Mouse (Mus musculus): ENCODE data around the gene Gramd1b. TPM values are rescaled to one million over a fixed set of nuclear protein-coding genes. Genes with fewer than 3 reads are reported as not detected.

Gene Gramd1b
- polyA plus RNA-seq, 1 experiment from 2014 or later: 3.0 TPM

DNA sequence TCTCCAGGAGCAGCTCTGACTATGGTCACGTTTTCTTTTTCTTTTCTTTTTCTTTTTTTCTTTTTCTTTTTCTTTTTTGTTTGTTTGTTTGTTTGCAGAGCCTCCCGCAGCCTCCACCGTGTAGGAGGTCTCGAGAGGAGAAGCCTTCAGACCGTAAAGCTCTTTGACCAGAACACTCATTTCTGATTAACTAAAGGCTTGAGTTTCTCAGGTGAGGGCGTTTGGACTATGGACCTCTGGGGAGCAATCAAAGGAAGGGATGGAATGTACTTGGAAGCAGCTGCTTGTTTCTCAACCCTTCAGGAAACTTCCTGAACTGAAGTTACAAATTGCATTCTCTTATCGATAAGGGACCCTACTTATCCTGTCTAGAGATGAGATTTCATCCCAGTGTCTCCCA, 64.4 kb downstream of the Gramd1b start:
- ATAC-seq (ENCODE audit: low FRiP score, low read depth): no peak
- Histone ChIP-seq H3K4me3 (no peak overlapping the region), H3K9me3 (no peaks in the 10 kb centered on the region), H3K27ac (no peak overlapping the region), H3K36me3 (no peaks in the 10 kb centered on the region), H3K27me3 (no peaks in the 10 kb centered on the region), H3K4me2 (replicated peaks) (no peak overlapping the region), H3K9ac (no peak overlapping the region), H3K4me1 (no peaks in the 10 kb centered on the region; the same call in none of the 2 replicates)
- WGBS: 40% methylated on average over 7 of the region's 7 CpGs

DNA sequence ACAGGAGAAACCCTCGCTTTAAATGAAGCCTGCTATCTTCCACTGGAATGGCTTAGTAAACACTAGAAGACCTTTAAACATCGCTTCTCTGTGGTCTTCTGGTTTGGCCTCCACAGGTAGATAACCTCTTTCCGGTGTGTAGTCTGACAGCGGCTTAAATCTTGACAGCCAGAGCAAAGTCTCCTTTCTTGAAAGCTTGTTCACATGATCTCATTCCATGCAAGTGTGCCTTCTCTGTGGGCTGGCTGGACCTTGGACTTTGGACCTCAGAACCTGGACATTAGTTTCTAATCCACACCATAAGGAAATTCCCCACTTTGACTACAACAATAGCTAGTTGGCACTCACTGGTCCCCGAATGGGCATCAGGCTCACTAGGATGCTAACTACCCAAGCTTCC, 65.6 kb downstream of the Gramd1b start:
- Histone ChIP-seq H3K4me1 (no peaks in the 10 kb centered on the region; the same call in none of the 2 replicates), H3K9me3 (no peaks in the 10 kb centered on the region), H3K36me3 (no peaks in the 10 kb centered on the region), H3K27me3 (no peaks in the 10 kb centered on the region), H3K4me2 (replicated peaks) (no peak overlapping the region), H3K4me3 (no peak overlapping the region), H3K9ac (no peak overlapping the region), H3K27ac (no peak overlapping the region)
- no peak for ATAC-seq (ENCODE audit: low FRiP score, low read depth)
- whole genome bisulfite sequencing: 92% methylated on average over 5 of the region's 5 CpGs

DNA sequence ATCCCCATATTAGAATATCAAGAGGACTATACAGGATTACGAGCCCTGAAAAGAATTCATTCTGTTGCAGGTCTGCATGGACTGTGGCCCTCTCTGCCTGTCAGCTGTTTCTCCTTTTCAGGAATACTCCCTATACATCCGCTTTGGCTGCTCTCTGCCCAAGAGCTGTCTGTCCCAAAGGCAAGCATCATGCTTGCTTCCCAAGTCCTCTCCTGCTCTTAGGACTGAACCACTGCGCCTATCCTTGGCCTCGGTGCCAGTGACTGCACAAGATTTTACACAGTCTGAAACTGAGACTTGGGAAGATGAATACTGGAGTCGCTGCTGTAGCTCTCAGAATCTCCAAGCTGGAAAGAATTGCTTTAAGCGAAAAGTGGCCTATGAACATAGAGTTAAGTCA, 68.8 kb downstream of the Gramd1b start:
- no peak for ATAC-seq (ENCODE audit: low FRiP score, low read depth)
- Histone ChIP-seq H3K4me2 (replicated peaks) (no peak overlapping the region), H3K4me1 (no peaks in the 10 kb centered on the region; the same call in none of the 2 replicates), H3K36me3 (no peaks in the 10 kb centered on the region), H3K27ac (no peak overlapping the region), H3K9ac (no peak overlapping the region), H3K4me3 (no peak overlapping the region), H3K27me3 (0 out of 2 replicates have a peak, but pooled peaks cover 3% of the 10 kb centered on the region), H3K9me3 (no peaks in the 10 kb centered on the region)
- 79% methylated on average over 6 of the region's 6 CpGs for WGBS

DNA sequence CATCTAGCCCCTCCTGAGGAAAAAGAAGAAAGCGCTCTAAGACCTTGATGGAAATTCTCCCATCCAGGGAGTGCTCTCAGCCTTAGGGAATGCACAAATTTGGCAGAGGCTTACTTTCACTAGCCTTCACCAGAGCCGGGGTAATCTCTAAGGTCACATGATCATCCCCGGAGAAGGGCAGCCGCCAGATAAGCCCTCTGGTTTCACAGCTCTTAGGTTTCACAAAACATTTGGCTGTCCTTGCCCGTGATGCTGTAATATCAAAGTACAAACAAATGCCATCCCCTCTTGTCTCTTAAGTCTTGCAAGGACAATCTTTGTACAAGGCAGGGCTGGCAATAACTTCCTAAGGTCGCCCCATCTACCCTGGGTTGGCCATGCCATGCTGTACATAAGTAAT, 70.4 kb downstream of the Gramd1b start:
- Histone ChIP-seq H3K9me3 (no peaks in the 10 kb centered on the region), H3K27me3 (0 out of 2 replicates have a peak, but pooled peaks cover 8% of the 10 kb centered on the region), H3K36me3 (no peaks in the 10 kb centered on the region), H3K27ac (no peak overlapping the region), H3K9ac (no peak overlapping the region), H3K4me2 (replicated peaks) (no peak overlapping the region), H3K4me3 (no peak overlapping the region), H3K4me1 (peaks cover 8% of the 10 kb centered on the region; the same call in 1 of the 2 replicates)
- 38% methylated on average over 6 of the region's 6 CpGs for WGBS
- ATAC-seq (ENCODE audit: low FRiP score, low read depth): no peak

DNA sequence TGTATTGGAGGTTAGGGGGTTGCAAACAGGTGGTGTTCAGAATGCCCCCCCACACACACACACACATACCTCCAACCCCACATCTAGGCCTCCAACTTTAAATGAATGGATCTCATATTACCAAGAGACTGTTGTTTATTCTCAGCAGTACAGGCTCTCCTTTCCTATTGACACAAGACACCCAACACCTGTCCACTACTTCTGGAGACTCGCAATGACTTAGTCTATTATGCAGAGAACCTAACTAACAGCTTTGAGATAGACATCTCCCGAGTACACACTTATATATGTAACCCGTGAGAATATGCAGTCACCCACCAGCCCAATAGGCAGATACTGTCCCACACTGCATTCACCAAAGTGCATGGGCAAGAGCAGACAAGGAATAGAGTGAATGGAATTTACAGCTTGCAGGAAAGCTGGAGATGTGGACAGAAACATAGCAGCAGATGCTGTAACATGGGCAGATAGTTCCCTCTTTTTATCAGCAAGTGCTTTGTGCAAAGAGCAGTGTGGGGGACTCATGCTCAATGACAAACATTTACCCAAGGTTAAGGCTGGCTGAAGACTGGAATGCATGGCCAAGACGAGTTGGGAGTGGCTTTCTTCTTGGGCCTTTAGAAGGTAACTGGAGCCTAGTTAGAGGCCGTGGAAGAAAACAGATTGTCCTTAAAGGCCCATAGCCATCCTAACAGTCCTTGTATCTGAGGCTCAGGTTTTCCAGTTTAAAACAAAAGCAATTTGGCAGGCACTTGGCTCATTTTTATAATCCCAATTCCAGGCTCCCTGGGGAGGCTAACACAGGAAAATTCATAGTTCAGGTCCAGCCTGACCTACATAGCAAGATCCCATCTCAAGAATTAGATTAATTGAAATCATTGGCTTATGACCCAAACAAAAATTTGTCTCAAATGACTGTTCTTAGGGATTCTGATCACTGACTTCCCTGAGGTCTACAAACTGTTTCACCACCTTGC, 71.6 kb downstream of the Gramd1b start:
- Histone ChIP-seq H3K9ac (no peak overlapping the region), H3K4me2 (replicated peaks) (no peak overlapping the region), H3K27ac (no peak overlapping the region), H3K4me1 (peaks cover 13% of the 10 kb centered on the region), H3K36me3 (no peaks in the 10 kb centered on the region), H3K9me3 (no peaks in the 10 kb centered on the region), H3K27me3 (peaks cover 15% of the 10 kb centered on the region), H3K4me3 (no peak overlapping the region)
- WGBS: 59% methylated on average over 5 of the region's 5 CpGs
- ATAC-seq (ENCODE audit: low FRiP score, low read depth): peak; percentile 30

DNA sequence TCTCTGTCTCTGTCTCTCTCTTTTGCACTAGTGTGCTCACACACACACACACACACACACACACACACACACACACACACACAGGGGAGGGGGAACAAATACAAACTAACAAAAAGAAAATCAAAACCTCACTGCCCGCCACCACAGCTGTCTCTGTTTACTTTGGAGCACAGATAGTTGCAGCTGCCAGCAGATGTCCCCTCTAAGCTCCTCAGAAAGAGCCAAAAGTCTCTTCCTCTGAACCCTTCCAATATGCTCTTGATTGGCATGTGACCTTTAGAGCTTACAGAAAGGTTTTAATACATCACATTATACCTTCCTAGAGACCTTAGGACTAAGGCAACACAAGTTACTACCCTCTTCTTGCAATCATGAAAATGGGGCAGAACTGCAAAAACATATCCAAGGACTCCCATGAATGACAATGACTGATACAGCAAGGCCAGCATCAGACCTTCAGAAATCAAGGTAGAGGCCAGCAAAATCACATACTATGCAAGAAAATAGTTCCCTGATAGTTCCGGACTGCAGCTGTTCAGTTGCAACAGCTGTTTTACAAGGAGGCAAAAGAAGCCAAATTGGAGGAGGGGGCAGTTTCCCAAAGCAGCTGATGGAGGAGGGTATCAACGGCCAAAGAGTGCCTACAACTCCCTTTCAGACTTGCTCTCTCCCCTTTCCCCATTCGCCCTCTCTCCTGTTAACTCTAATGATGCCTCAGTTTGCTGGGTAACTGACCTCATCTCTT, 72.5 kb downstream of the Gramd1b start:
- peaks cover 13% of the 10 kb centered on the region for H3K4me1 ChIP-seq
- ATAC-seq (ENCODE audit: low FRiP score, low read depth): no peak; the same call in 1 of the 2 replicates
- H3K36me3 ChIP-seq: no peaks in the 10 kb centered on the region
- no peaks in the 10 kb centered on the region for H3K9me3 ChIP-seq
- H3K9ac ChIP-seq: no peak overlapping the region
- 58% methylated on average over 4 of the region's 4 CpGs for WGBS
- no peak overlapping the region for H3K4me3 ChIP-seq
- no peak overlapping the region for H3K4me2 ChIP-seq (replicated peaks)
- H3K27me3 ChIP-seq: peaks cover 23% of the 10 kb centered on the region
- no peak overlapping the region for H3K27ac ChIP-seq

DNA sequence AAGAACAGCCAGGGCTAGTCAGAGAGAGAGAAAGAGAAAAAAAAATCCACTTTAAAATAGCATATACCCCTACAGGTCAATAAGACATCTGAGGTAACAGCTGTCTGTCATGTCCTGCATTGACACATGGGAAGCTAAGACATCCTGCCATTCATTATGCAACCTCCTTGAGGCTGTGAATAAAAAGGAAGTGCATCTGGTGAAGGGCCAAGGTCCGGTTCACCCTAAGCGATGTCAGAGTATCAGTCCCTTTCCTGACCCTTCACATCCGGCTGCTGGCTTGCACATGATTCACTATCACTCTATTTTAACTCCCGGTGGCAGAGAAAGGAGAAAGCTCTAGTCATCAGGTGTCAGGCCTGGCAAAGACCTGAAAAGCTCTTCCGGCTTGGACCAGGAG, 73.7 kb downstream of the Gramd1b start:
- Histone ChIP-seq H3K4me1 (peaks cover 13% of the 10 kb centered on the region), H3K4me2 (replicated peaks) (no peak overlapping the region), H3K9me3 (no peaks in the 10 kb centered on the region), H3K9ac (no peak overlapping the region), H3K36me3 (no peaks in the 10 kb centered on the region), H3K4me3 (no peak overlapping the region), H3K27me3 (peaks cover 27% of the 10 kb centered on the region), H3K27ac (no peak overlapping the region)
- WGBS: 73% methylated on average over 5 of the region's 5 CpGs
- no peak for ATAC-seq (ENCODE audit: low FRiP score, low read depth)

DNA sequence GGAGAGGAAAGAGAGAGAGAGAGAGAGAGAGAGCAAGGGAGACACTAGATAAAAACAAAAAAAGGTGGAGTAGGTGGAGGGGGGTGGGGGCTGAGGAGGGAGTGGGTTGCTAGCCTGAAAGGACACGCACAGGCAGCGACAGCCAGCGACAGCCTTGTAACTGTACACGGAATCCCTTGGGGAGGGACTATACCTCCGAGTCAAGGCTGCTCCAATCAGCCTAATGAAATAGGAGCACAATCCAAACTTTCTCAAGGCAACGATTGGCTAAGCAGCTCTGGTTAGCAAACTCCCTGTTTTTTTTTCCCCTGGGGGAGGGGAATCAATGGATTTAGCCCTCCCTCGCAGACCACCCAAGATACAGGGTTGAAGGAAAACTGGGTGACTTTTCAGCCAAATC, 75.0 kb downstream of the Gramd1b start:
- H3K36me3 ChIP-seq: no peaks in the 10 kb centered on the region
- 0 out of 2 replicates have a peak overlapping the region, but pooled peaks have one; percentile 15 for H3K27ac ChIP-seq
- WGBS: under 1% methylated on average over 7 of the region's 7 CpGs
- peak overlapping the region; percentile 76 for H3K9ac ChIP-seq
- no peaks in the 10 kb centered on the region for H3K9me3 ChIP-seq
- peak; percentile 79 for ATAC-seq (ENCODE audit: low FRiP score, low read depth)
- H3K4me3 ChIP-seq: peak overlapping the region; percentile 66
- peaks cover 27% of the 10 kb centered on the region for H3K27me3 ChIP-seq
- H3K4me2 ChIP-seq (replicated peaks): peak overlapping the region; percentile 100
- peaks cover 13% of the 10 kb centered on the region for H3K4me1 ChIP-seq

DNA sequence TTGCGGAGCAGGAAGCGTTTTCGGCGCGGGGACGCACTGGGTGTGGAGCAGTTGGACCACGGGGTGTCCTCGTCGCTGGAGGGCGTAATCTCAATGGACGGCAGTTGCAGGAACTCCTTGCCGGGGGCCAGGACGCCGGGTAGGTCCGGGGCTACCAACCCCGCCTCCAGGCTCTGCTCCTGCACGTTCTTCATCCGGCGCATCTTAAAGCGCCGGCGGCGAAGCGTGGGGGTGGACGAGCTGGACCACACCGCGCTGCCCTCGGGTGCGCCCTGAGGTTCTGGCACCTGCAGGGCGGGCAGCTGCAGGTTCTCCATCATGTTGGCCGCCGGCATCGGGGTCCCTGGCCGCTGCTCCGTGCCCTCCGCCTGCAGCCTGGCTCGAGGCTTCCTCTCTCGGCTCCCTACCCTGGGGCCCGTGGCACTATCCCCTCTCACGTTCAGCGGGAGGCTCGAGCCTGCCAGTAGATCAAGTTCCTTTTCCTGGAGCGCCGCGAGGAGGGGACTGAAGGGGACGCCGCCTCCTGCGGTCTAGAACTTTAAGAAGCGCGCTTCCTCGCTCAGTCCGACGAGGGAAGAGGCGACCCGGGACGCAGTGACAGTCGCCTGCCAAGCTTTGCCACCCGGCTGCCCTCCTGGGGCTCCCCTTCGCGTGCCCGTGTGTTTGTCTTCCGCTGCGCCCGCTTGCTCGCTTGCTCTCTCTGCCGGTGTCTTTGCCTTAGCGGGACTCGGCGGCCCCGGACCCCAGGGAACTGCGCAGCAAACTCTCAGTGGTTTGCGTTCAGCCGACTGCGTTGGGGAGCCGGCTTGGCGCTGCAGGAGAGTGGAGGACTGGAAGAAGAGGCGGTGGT, 75.6 kb downstream of the Gramd1b start:
- H3K27me3 ChIP-seq: peaks cover 27% of the 10 kb centered on the region
- WGBS: under 1% methylated on average over 77 of the region's 77 CpGs
- no peaks in the 10 kb centered on the region for H3K36me3 ChIP-seq
- peaks cover 13% of the 10 kb centered on the region for H3K4me1 ChIP-seq
- peak overlapping the region; percentile 66 for H3K4me3 ChIP-seq
- peak overlapping the region; percentile 76 for H3K9ac ChIP-seq
- H3K27ac ChIP-seq: no peak overlapping the region
- H3K4me2 ChIP-seq (replicated peaks): peak overlapping the region; percentile 100
- H3K9me3 ChIP-seq: no peaks in the 10 kb centered on the region
- ATAC-seq (ENCODE audit: low FRiP score, low read depth): peak; percentile 26; the same call in 1 of the 2 replicates

DNA sequence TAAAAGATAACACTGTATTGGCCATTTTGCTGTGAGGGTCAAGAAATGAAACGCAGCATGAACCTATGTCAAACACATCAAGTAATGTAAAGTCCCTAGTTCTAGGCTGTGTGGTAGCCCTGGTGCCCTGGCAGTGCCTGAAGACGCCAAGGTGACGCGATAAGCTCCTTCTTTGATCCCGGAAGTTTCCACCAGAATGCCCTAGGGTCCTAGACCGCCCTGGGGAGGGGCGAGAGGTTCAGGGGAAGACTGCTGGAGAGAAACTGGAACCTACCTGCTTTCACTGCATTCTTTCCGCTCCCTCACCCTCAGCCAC, 76.2 kb downstream of the Gramd1b start:
- Histone ChIP-seq H3K27me3 (peaks cover 27% of the 10 kb centered on the region), H3K4me3 (peak overlapping the region; percentile 66), H3K9me3 (no peaks in the 10 kb centered on the region), H3K4me2 (replicated peaks) (peak overlapping the region; percentile 100), H3K9ac (peak overlapping the region; percentile 76), H3K27ac (no peak overlapping the region), H3K4me1 (peaks cover 13% of the 10 kb centered on the region), H3K36me3 (no peaks in the 10 kb centered on the region)
- WGBS: 2% methylated on average over 8 of the region's 8 CpGs
- no peak for ATAC-seq (ENCODE audit: low FRiP score, low read depth)

DNA sequence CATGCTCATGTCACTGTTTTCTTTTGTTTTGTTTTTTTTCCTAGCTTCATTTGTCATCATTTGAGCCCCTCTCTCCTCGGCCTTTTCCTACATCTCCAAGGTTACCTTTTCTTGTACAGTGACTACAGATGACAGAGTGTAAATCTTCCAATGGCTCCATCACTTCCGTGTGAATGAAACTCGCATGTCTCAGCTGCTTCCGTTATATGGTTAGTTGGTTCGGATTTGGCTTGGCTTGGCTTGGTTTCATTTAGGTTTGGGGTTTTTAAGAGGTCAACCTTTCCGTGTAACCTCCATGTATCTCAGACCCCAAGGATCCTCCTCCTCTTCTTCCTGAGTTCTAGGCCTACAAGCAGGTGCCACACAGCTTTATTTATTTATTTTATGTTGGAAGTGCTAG, 77.3 kb downstream of the Gramd1b start:
- WGBS: 84% methylated on average over 6 of the region's 6 CpGs

More for the DNA sequence above, 77.3 kb downstream of the Gramd1b start:
- peak overlapping the region; percentile 100 for H3K4me2 ChIP-seq (replicated peaks)
- H3K4me1 ChIP-seq: peaks cover 17% of the 10 kb centered on the region
- H3K4me3 ChIP-seq: no peak overlapping the region
- H3K9me3 ChIP-seq: no peaks in the 10 kb centered on the region
- no peak overlapping the region for H3K9ac ChIP-seq
- peaks cover 27% of the 10 kb centered on the region for H3K27me3 ChIP-seq
- no peak for ATAC-seq (ENCODE audit: low FRiP score, low read depth)
- no peaks in the 10 kb centered on the region for H3K36me3 ChIP-seq
- H3K27ac ChIP-seq: no peak overlapping the region
